Mouse (Mus musculus) retina, postnatal 1 day (tissue): ENCODE data around the gene Rfng.
A peak's percentile ranks its signal among the peaks of the same experiment; 100 is the strongest.
"Not testable (repeated sequence)": the region's sequence is repeated elsewhere in the genome, so short reads cannot be mapped to it uniquely, and the experiment has no call there.

Experiments used
- DNase-seq: peaks from one replicate; pipeline ENCODE4 v3.0.0-alpha.2; 2012

The Rfng gene

GRCm38 (mm10) chr11:120784064-120784791, at the start of gene Rfng, which contains the start of gene Gps1:
TSS of gene Rfng (minus strand) at chr11:120784207.
TSS of gene Gps1 (plus strand) at chr11:120784272.
- peak; percentile 87 for DNase-seq

DNA sequence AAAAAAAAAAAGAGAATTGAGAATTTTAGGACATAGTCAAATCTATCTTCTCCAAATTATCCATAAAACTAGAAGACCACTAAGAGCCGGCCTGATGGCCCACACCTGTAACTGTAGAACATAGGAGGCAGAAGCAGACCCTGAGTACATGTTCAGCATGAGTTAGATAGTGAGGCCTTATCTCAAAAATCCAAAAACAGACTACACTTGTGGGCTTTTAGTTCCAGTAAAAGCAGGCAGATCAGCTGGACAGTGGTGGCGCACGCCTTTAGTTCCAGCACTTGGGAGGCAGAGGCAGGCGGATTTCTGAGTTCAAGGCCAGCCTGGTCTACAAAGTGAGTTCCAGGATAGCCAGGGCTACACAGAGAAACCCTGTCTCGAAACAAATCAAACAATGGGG, 49.0 kb upstream of the Rfng start:
- DNase-seq, result not testable (repeated sequence)

DNA sequence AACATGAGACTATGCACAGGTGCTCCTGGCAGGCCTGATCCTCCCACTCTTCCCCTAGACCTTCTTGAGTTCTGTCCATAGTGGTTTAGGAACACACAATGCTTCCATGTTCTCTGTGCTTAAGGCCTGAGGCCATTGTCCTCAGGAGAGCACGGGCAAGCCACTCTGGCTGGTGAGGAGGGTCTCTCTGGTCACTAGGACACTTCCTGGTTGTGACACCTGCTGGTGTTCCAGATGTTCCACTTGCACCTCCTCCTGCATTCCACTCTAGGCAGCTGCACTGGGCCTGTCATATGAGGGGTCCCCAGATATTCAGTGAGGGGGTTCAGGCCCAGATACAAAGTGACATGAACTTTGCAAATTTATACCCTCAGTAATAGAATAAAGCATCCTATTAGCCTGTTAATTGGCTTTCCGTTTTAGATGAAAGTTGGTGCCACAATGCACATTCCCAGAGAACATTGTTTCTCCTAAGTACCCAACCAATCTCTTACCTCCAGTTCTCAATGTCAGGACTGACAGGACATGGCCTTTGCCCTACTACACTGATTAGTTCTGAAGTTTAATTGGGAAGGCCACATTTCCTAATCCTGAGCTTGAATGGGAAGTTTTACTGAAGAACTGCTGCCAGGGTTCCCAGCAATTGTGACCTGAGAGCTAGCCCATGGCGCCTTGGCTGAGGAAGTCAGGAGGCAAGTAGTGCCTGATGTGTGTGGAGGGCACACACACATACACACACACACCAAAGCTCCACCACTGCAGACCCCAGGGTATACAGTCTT, 47.8 kb upstream of the Rfng start:
- no peak for DNase-seq

DNA sequence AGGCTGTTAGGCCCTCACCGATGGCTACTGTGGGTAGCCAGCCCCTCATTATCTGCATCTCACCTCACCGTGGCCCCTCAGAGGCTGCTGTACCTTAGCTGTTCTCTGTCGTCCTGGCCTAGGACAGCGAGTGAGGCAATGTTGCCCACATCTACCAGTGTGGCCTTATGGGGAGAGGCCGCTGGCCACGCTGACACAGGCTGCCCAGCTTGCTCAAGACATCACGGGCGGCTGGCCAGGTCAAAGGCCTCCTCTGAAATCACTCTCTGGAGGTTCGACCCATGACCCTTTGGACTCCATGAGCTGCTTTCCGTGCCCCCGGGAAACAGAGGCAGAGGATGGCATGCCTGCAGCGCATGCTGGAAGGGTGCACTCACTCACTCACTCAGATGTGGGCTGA, 46.7 kb upstream of the Rfng start:
- no peak for DNase-seq

DNA sequence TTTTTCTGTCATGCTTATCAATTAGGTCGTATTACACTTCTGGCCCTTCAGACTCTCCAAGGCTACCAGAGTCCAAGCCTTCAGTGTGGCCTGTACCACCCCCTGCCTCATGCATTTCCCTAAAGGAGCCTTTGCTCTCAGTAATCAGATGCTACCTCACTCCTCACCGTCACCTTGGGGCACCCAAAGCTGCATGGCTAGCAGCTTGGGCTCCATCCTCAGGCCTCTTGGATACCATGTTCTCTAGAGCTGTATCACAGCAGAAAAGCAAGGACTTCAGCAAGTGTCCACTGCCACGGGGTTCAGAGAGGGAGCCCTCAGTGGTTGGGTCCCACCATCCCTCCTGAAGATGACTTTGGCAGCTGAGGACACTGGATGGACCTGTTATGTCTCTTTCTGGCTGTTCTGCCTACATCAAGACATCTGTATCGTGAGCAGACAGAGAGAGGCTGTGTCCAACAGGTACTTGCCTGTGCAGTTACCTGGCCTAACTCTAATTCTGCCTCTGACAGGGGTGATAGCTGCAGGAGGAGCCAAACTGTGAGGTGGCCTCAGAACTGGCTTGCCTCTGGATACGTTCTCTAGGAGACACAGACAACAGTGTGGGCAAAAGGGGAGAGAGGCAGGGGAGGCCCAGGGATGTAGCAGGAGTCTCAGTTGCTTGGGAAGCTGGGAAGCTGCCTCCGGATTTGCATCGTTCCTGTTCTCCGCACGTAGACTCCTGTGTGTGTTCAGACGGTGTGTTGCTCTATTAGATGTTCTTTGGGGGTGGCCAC, 45.9 kb upstream of the Rfng start:
- no peak for DNase-seq

DNA sequence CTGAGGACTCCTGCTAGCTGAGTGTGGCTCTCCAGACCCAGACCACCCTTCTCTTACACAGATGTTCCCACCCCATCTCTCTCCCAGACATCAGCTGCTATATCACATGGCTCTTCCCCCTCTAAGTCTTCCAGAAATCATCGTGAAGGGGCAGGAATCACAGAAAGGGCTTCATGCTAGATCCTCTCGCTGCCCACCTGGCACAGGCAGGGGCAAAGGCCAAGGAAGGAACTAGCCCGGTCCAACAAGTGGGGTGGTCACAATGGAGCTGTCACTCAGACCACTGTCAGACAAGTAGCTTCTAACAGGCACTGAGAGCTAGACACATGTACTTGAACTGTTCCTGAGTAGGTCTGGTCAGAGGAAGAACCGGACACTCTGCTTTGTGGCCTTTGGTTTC, 44.4 kb upstream of the Rfng start:
- no peak for DNase-seq

GRCm38 (mm10) chr11:120826016-120826953, 42.3 kb upstream of the Rfng start:
- no peak for DNase-seq

GRCm38 (mm10) chr11:120825289-120825863, 41.4 kb upstream of the Rfng start:
- no peak for DNase-seq

- DNase-seq, result no peak
Measured at GRCm38 (mm10) chr11:120824787-120825288, 40.8 kb upstream of the Rfng start.

DNA sequence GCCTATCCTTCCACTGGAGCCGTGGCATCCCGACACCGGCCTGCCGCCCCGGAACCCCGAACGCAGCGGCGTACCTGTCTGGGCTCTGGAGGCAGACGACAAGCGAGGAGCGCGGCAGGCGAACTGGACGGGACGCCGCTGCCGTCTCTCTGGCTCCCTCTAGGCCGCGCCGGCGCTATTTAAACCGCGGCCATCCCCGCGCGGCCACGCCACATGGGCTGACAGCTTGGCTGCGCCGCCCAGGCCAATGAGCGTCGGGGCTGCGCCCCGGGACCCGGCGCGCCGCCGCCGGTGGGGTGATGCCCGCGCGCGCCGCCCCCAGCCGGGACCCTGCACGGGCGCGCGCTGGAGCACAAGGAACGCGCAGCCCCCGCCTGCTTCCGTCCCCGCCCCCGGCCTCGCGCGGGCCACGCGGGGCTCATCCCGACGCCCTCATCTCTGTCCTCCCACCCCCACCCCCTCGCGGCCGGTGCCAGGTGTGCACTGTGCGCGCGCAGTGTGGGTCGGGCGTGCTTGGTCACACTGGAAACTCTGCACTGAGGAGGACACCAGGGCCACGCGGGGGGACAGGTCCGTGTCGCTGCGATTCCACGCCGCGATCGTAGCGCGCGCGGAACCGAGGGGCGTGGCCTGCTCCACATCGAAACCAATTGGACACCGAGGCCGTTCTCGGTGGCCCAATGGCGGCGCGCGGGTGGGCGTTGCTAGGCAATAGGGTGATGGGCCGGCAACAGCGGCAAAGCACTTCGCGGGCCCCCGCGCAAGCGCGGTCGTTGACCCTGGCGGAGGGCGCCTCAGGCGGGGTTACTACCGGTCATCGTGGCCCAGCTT, 40.2 kb upstream of the Rfng start, which contains the start of gene Fasn:
Gene Fasn, minus strand, starts transcription at position 592 of the 831 bp plus-strand sequence.
- peak; percentile 99 for DNase-seq

GRCm38 (mm10) chr11:120823551-120823947, 39.5 kb upstream of the Rfng start:
- no peak for DNase-seq

- no peak for DNase-seq
Measured at GRCm38 (mm10) chr11:120822831-120823550, 39.0 kb upstream of the Rfng start.

GRCm38 (mm10) chr11:120822321-120822720, 38.3 kb upstream of the Rfng start:
- no peak for DNase-seq

DNA sequence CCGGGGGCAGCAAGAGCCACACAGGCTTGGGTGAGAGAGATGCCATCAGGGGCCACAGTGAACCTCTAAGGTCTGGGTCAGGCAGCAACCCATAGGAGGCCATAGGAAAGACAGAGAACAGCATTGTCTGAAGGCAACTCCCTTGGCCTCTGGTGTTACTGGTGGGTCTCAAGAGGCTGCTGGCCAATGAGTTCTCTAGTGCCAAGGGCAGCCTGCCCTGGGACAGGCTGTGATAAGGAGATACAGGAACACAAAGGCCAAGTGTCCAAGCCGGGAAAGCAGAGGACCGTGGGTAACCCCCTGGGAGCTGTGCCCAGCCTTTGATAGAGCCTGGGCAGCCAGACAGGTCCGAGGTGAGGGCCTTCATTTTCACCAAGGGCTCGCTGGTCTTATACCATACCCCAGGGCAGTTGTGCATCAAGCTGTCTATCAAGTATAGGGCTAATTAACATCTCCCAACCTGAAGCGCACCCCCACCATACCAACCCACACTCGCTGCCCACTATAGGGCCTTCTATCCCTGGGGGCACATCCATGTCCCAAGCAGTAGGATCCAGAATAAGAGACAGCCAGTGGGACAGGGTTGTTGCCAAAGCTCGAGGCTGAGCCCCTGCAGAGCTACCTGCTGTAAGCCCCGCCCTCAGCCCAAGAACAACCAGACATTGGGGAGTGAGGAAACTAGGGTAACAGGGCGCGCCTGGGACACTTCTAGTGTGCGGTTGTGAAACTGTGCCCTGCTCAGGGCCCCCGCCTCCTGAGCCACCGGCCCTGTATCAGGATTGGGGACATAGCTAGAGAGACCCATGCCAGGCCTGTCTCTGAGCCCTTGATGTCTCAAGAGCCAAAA, 37.3 kb upstream of the Rfng start:
- no peak for DNase-seq

GRCm38 (mm10) chr11:120820546-120820945, 36.5 kb upstream of the Rfng start:
- DNase-seq, result no peak

DNA sequence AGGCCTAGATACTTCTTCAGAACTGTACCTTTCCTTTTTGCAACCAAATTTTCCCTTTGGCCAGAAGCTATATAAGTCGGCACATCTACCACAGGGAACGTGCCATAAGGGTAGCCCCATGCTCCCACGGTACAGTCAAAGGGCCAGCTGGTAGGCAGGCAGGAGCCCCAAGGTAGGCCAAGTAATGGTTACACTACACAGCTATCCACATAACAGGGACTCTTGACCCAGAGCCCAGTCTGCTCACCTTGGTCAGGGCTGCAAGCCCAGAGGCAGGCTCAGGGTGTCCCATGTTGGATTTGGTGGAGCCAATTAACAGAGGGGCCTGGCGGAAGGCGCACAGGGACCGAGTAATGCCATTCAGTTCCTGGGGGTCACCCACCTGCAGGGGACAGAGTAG, 35.5 kb upstream of the Rfng start:
- DNase-seq, result no peak

DNA sequence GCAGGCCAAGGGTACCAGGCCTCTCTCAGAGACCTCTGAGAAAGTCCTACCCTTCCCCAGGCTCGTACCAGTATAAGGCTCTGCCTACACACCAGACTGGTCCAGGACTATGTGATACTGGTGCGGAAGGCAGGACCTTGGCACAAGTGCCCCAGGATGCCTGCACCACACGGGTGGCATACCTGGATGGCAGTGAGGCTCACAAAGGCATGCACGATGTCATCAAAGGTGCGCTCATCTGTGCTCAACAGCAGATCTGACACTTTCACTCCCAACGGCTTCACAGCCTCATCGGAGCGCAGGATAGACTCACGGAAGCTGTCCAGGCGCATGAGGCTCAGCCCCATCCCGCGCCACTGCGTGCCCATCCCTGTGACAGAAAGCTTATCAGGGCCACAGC, 34.2 kb upstream of the Rfng start:
- DNase-seq, result no peak

- no peak for DNase-seq
Measured at GRCm38 (mm10) chr11:120817358-120817757, 33.4 kb upstream of the Rfng start.

DNA sequence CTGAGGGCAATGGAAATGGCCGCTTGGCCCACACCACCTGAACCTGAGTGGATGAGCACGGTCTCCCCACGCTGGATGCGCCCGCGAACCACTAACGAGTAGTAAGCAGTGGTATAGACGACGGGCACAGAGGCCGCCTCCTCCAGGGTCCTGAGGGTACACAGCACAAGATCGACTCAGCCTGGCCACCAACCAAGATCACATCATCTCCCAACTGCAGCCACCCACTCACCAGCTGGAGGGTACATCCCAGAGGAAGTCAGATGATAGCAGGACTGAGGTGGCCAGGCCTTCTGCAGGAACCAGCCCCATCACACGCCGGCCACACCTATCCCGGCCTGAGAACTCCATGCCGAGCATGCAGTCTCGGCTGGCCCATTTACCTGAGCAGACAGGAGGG, 28.1 kb upstream of the Rfng start:
- DNase-seq, result no peak
